8 mouse cellular contexts compared by ENCODE assay signal in genomic region chr11:69921114-69922011, GRCm38 (mm10). TPM values are rescaled to one million over a fixed set of nuclear protein-coding genes. Genes with fewer than 3 reads are reported as not detected.
A peak's percentile ranks its signal among the peaks of the same experiment; 100 is the strongest.
DNase-seq lines count a peak whose midpoint lies in the region; ATAC-seq and TF ChIP-seq lines count a peak whose summit lies in the region.

Gene Eif5a (minus strand): TSS chr11:69921958.

- H3K9ac ChIP-seq in embryonic facial prominence, embryonic 15.5 days, result peak within 1 kb of the TSS; percentile 98
- peak within 1 kb of the TSS; percentile 93 for H3K9ac ChIP-seq in limb, embryonic 14.5 days (ENCODE audit: low read depth, low read length, severe bottlenecking)
- peak within 1 kb of the TSS; percentile 98 for H3K9ac ChIP-seq in midbrain, postnatal 0 days (replicated peaks; ENCODE audit: low read length, poor library complexity, severe bottlenecking)

- peak within 1 kb of the TSS; percentile 86 for H3K4me3 ChIP-seq in bone marrow, adult 2 months (replicated peaks; ENCODE audit: control insufficient read depth, low read depth, low read length)
- H3K4me3 ChIP-seq in embryonic facial prominence, embryonic 15.5 days (replicated peaks), result peak within 1 kb of the TSS; percentile 95
- H3K4me3 ChIP-seq in limb, embryonic 14.5 days (replicated peaks; ENCODE audit: low read length), result peak within 1 kb of the TSS; percentile 97
- peak within 1 kb of the TSS; percentile 88 for H3K4me3 ChIP-seq in midbrain, postnatal 0 days (ENCODE audit: low read depth, low read length)

- WGBS in bone marrow, adult 2 months, result under 1% methylated on average over 78 of the region's 78 CpGs
- WGBS in embryonic facial prominence, embryonic 15.5 days, result under 1% methylated on average over 77 of the region's 78 CpGs
- WGBS in limb, embryonic 14.5 days, result under 1% methylated on average over 68 of the region's 78 CpGs
- WGBS in midbrain, postnatal 0 days, result under 1% methylated on average over 77 of the region's 78 CpGs

- peak; percentile 54; the same call in 1 of the 2 replicates for TF ChIP-seq CTCF in bone marrow, adult 2 months (IDR thresholded peaks at IDR 0.05; ENCODE audit: control insufficient read depth, insufficient read depth, low read length)
- peak; percentile 83 for TF ChIP-seq CTCF in midbrain, postnatal 0 days (IDR thresholded peaks at IDR 0.05)

- H3K27me3 ChIP-seq in embryonic facial prominence, embryonic 15.5 days, result no peaks in the 10 kb centered on the region
- no peaks in the 10 kb centered on the region for H3K27me3 ChIP-seq in limb, embryonic 14.5 days (ENCODE audit: control insufficient read depth, insufficient read depth, low read length)
- no peaks in the 10 kb centered on the region for H3K27me3 ChIP-seq in midbrain, postnatal 0 days (ENCODE audit: insufficient read depth, low read length)

- H3K4me1 ChIP-seq in bone marrow, adult 2 months (ENCODE audit: control insufficient read depth, insufficient read depth, low read length), result no peaks in the 10 kb centered on the region; the same call in 1 of the 2 replicates
- peaks cover 17% of the 10 kb centered on the region for H3K4me1 ChIP-seq in embryonic facial prominence, embryonic 15.5 days
- peaks cover 12% of the 10 kb centered on the region for H3K4me1 ChIP-seq in limb, embryonic 14.5 days (ENCODE audit: control insufficient read depth, insufficient read depth, low read length)
- peaks cover 5% of the 10 kb centered on the region for H3K4me1 ChIP-seq in midbrain, postnatal 0 days (ENCODE audit: insufficient read depth, low read length)

- H3K9me3 ChIP-seq in embryonic facial prominence, embryonic 15.5 days (replicated peaks), result no peaks in the 10 kb centered on the region
- H3K9me3 ChIP-seq in limb, embryonic 14.5 days (ENCODE audit: control insufficient read depth, low read length), result no peaks in the 10 kb centered on the region
- no peaks in the 10 kb centered on the region for H3K9me3 ChIP-seq in midbrain, postnatal 0 days (ENCODE audit: low read length)

- ATAC-seq in embryonic facial prominence, embryonic 15.5 days (ENCODE audit: insufficient number of reproducible peaks, low FRiP score, low TSS enrichment, low read depth), result peak; percentile 97
- ATAC-seq in limb, embryonic 14.5 days (ENCODE audit: low FRiP score, low read depth), result peak; percentile 95
- peak; percentile 98 for ATAC-seq in midbrain, postnatal 0 days (ENCODE audit: low FRiP score)

- peak; percentile 100 for DNase-seq in 416B (ENCODE audit: low read depth)
- DNase-seq in heart, adult 8-10 months (ENCODE audit: low spot score), result peak; percentile 100
- DNase-seq in kidney, adult 9 months, result peak; percentile 100
- peak; percentile 100 for DNase-seq in limb, embryonic 14.5 days (ENCODE audit: low spot score)
- peak; percentile 100 for DNase-seq in midbrain, postnatal 0 days (ENCODE audit: low spot score)
- peak; percentile 100 for DNase-seq in spleen, postnatal 14 days (ENCODE audit: low spot score in 2 of 2)

- H3K27ac ChIP-seq in bone marrow, adult 2 months (ENCODE audit: control insufficient read depth, insufficient read depth, low read depth, low read length, poor library complexity), result peak within 1 kb of the TSS; percentile 95
- peak within 1 kb of the TSS; percentile 99 for H3K27ac ChIP-seq in embryonic facial prominence, embryonic 15.5 days (replicated peaks)
- peak within 1 kb of the TSS; percentile 97 for H3K27ac ChIP-seq in limb, embryonic 14.5 days (replicated peaks; ENCODE audit: low read depth, low read length)
- H3K27ac ChIP-seq in midbrain, postnatal 0 days (ENCODE audit: low read depth, low read length), result peak within 1 kb of the TSS; percentile 94

- H3K4me2 ChIP-seq in embryonic facial prominence, embryonic 15.5 days (replicated peaks), result peak within 1 kb of the TSS; percentile 82
- H3K4me2 ChIP-seq in limb, embryonic 14.5 days (replicated peaks; ENCODE audit: low read depth, low read length, severe bottlenecking), result peak within 1 kb of the TSS; percentile 88
- peak within 1 kb of the TSS; percentile 98 for H3K4me2 ChIP-seq in midbrain, postnatal 0 days (ENCODE audit: low read depth, low read length, poor library complexity, severe bottlenecking)

- TF ChIP-seq POLR2A in bone marrow, adult 2 months (IDR thresholded peaks at IDR 0.05; ENCODE audit: borderline replicate concordance, control insufficient read depth, low read depth, low read length), result peak; percentile 90
- TF ChIP-seq POLR2A in limb, embryonic 14.5 days (IDR thresholded peaks at IDR 0.05; ENCODE audit: borderline replicate concordance, extremely low read depth, insufficient read depth, insufficient read length), result peak; percentile 90; the same call in 1 of the 2 replicates

- peaks cover 30% of the 10 kb centered on the region for H3K36me3 ChIP-seq in embryonic facial prominence, embryonic 15.5 days
- peaks cover 27% of the 10 kb centered on the region for H3K36me3 ChIP-seq in limb, embryonic 14.5 days (ENCODE audit: control insufficient read depth, insufficient read depth, low read length)
- peaks cover 14% of the 10 kb centered on the region for H3K36me3 ChIP-seq in midbrain, postnatal 0 days (ENCODE audit: insufficient read depth, low read length)

RNA-seq across cellular contexts. Expression of gene Eif5a, which starts in this region (rescaled TPM):
- polyA plus RNA-seq in bone marrow, adult 2 months (2011; ENCODE audit: insufficient read depth, insufficient read length, low replicate concordance, missing spikeins), result 378 and 387 TPM in 2 replicates
- polyA plus RNA-seq in embryonic facial prominence, embryonic 15.5 days (2015; fragmentation: Nextera tagmentation; extraction: Ambion mirVana), result 1,531 and 1,570 TPM in 2 replicates
- total RNA-seq in heart, adult 8-10 months (2022), result 100 to 1,000 TPM; 410 to 451 (median 437) TPM
- 1,009 and 1,079 TPM in 2 replicates for polyA plus RNA-seq in limb, embryonic 14.5 days (2012; rRNA removed)
- 1,556 and 1,603 TPM in 2 replicates for polyA plus RNA-seq in limb, embryonic 14.5 days (2014; fragmentation: Nextera tagmentation; extraction: Ambion mirVana)
- 452 and 486 TPM in 2 replicates for total RNA-seq in midbrain, postnatal 0 days (2014; rRNA removed)
- polyA plus RNA-seq in midbrain, postnatal 0 days (2015; fragmentation: Nextera tagmentation; extraction: Ambion mirVana), result 1,054 and 1,096 TPM in 2 replicates

Comparison
In these comparisons a context has a peak if more than half of its experiments do, and no peak if none do; other contexts are left out.
1. Peak in every context shown above with its lines: DNase-seq, ATAC-seq, H3K4me3 ChIP-seq and H3K27ac ChIP-seq.